Mouse (Mus musculus) thymus, adult 2 months (tissue): ENCODE data around the gene Clip4. TPM values are rescaled to one million over a fixed set of nuclear protein-coding genes. Genes with fewer than 3 reads are reported as not detected.

ENCODE experiments used
- DNase-seq: peaks from one replicate; pipeline ENCODE4 v3.0.0; 2021
- H3K27ac ChIP-seq: fragments of 200-500 bp; 2 replicates; pipeline ENCODE4 v1.5.1; 2012; ENCODE audit warnings: low read length, control low read depth; ENCODE audit not compliant: control insufficient read depth, insufficient read depth
- H3K27me3 ChIP-seq: fragments of 200-500 bp; 2 replicates; pipeline ENCODE4 v1.6.1; 2012; ENCODE audit warnings: mild to moderate bottlenecking, low read length, moderate library complexity, mixed read lengths; ENCODE audit not compliant: control insufficient read depth, insufficient read depth
- H3K36me3 ChIP-seq: fragments of 200-500 bp; 2 replicates; pipeline ENCODE4 v1.6.1; 2012; ENCODE audit warnings: mild to moderate bottlenecking, low read length, moderate library complexity; ENCODE audit not compliant: control insufficient read depth, insufficient read depth
- H3K4me1 ChIP-seq: fragments of 200-500 bp; replicated peaks from 2 replicates; pipeline ENCODE4 v1.6.1; 2012; ENCODE audit warnings: low read length; ENCODE audit not compliant: control insufficient read depth, insufficient read depth
- H3K4me3 ChIP-seq: fragments of 200-500 bp; 2 replicates; pipeline ENCODE4 v1.5.1; 2012; ENCODE audit warnings: mild to moderate bottlenecking, low read length, control low read depth, moderate library complexity; ENCODE audit not compliant: control insufficient read depth, insufficient read depth
- CTCF ChIP-seq: fragments of 200-500 bp; IDR thresholded peaks from 2 replicates; pipeline ENCODE4 v1.5.1; 2012; ENCODE audit warnings: mild to moderate bottlenecking, control low read depth, low read length, moderate library complexity, borderline replicate concordance; ENCODE audit not compliant: control insufficient read depth, poor library complexity, insufficient read depth; ENCODE audit errors: extremely low read depth
- POLR2A ChIP-seq: fragments of 200-500 bp; IDR thresholded peaks from 2 replicates; pipeline ENCODE4 v1.6.1; 2012; ENCODE audit warnings: mild to moderate bottlenecking, low read length, control low read depth, moderate library complexity; ENCODE audit not compliant: control insufficient read depth, poor library complexity, insufficient read depth; ENCODE audit errors: extremely low read depth
- WGBS: fragments of 180-500 bp; shearing (Covaris S2); methylation state at CpG from one replicate; pipeline ENCODE4 v1.1.7; 2018; 5-methylcytosine and 5-hydroxymethylcytosine counted together
- polyA plus RNA-seq: library from polyadenylated mRNA; depleted of rRNA; stranded (reverse); fragments of >200 nt; gene quantifications from 2 replicates; pipeline ENCODE4 v1.2.3, GENCODE M21; 2012

The Clip4 gene
- polyA plus RNA-seq, 1 experiment = 20.2 TPM

- Histone ChIP-seq H3K4me3 (no peak overlapping the region), H3K36me3 (no peaks in the 10 kb centered on the region), H3K4me1 (no peaks in the 10 kb centered on the region), H3K27me3 (no peaks in the 10 kb centered on the region), H3K27ac (no peak overlapping the region)
- WGBS = 77% methylated on average over 9 of the region's 9 CpGs
- TF ChIP-seq POLR2A (no peak), CTCF (no peak)
- no peak for DNase-seq
Measured at GRCm38 (mm10) chr17:71746114-71746513, 22.2 kb upstream of the Clip4 start.

GRCm38 (mm10) chr17:71747561-71747960 lies 20.7 kb upstream of the Clip4 start:
- DNase-seq = no peak
- Histone ChIP-seq H3K36me3 (no peaks in the 10 kb centered on the region), H3K4me3 (no peak overlapping the region), H3K27ac (no peak overlapping the region; the same call in 1 of the 2 replicates), H3K4me1 (no peaks in the 10 kb centered on the region), H3K27me3 (no peaks in the 10 kb centered on the region)
- no peak for TF ChIP-seq POLR2A
- TF ChIP-seq CTCF = no peak
- 93% methylated on average over 8 of the region's 8 CpGs for WGBS

- H3K27ac ChIP-seq = no peak overlapping the region
- no peaks in the 10 kb centered on the region for H3K36me3 ChIP-seq
- TF ChIP-seq POLR2A (no peak), CTCF (no peak)
- H3K27me3 ChIP-seq = no peaks in the 10 kb centered on the region
- WGBS = 90% methylated on average over 9 of the region's 9 CpGs
- no peak overlapping the region for H3K4me3 ChIP-seq
- no peak for DNase-seq
- H3K4me1 ChIP-seq = no peaks in the 10 kb centered on the region
Measured at GRCm38 (mm10) chr17:71749616-71750168, 18.6 kb upstream of the Clip4 start.

DNA sequence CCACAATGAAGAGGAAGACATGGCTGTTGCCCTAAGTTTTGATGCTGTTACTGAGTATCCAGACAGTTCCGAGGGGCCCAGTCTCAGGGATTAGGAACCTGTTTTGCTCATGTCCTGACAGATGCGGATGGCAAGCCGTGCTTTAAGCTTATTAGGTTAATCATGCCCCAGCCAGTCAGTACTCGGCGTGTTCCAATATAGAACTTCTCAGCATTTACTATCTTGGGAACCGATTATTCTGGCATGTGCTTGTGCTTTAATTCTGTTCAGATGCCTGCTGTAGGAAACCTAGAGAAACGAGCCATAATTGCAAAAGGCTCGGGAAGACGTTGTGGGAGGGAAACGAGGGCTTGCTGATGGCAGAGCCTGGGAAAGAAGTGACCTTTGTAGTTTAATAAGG lies 15.4 kb upstream of the Clip4 start, which contains the start of gene Pcare:
Gene Pcare (minus strand): TSS at position 64 of the 400 bp plus-strand sequence.
- no peak for DNase-seq
- H3K4me1 ChIP-seq = no peaks in the 10 kb centered on the region
- WGBS = 88% methylated on average over 10 of the region's 10 CpGs
- TF ChIP-seq CTCF (no peak), POLR2A (no peak)
- no peak within 1 kb of the TSS for H3K4me3 ChIP-seq
- no peaks in the 10 kb centered on the region for H3K27me3 ChIP-seq
- no peak within 1 kb of the TSS for H3K27ac ChIP-seq
- H3K36me3 ChIP-seq = no peaks in the 10 kb centered on the region

DNA sequence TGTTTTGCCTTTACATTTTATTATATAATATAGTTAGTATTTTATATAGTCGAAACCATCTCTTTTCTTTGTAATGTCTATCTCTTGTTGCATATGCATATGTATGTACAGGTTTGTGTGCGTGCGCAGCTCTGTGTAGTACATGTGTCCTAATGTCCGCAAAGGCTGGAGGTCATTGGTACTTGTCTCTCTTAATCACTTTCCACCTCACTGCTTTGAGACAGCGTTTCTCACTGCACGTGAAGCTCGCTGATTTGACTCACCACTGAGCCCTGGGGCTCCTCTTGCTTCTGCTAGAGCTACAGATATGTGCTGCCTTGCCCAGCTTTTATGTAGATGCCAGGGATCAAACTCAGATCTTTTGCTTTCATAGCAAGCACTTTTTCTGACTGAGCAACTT lies 7.7 kb upstream of the Clip4 start:
- Histone ChIP-seq H3K4me1 (no peaks in the 10 kb centered on the region), H3K36me3 (no peaks in the 10 kb centered on the region), H3K27ac (no peak overlapping the region), H3K27me3 (no peaks in the 10 kb centered on the region), H3K4me3 (no peak overlapping the region)
- DNase-seq = no peak
- WGBS = 92% methylated on average over 7 of the region's 7 CpGs
- TF ChIP-seq CTCF (no peak), POLR2A (no peak)

DNA sequence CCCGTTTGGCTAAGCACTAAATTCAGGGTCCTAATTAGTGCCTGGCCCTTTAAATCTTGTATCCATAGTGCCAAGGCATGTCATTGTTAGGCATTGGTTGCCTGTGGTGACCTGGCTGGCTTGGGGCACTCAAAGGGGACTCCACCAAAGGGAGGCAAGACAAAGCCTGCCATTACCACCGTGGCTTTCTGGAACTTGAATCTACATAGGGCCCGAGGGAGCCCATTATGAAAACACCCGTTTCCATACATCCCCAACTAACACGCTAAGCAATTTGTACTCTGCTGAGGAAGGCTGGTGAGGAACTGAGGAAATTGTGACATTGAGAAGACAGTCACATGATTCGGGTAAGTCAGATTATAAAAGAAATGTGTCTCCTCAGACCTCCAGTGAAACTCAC lies 1.3 kb downstream of the Clip4 start:
- WGBS = 70% methylated on average over 6 of the region's 6 CpGs
- Histone ChIP-seq H3K36me3 (no peaks in the 10 kb centered on the region), H3K4me3 (no peak overlapping the region), H3K27ac (no peak overlapping the region), H3K4me1 (no peaks in the 10 kb centered on the region), H3K27me3 (no peaks in the 10 kb centered on the region)
- no peak for DNase-seq
- TF ChIP-seq CTCF = no peak
- TF ChIP-seq POLR2A = no peak

DNA sequence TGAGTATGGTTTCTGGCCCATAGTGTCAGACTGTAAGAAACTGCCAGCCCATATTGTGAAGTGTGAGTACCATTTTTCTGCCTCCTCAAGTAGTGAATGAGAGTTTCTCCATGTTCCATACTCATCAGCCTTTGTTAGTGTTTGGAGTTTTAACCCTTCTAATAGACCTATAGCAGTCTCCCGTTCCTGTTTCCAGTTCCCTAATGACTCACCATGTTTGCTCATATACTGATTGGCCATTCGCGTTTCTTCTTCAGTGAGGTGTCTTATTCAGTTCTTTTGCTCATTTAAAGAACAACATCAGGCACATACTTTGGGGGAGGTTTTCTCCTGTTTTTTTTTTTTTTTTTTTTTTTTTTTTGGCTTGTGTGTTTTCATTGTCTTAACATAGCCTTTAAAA lies 2.4 kb downstream of the Clip4 start:
- Histone ChIP-seq H3K27me3 (no peaks in the 10 kb centered on the region), H3K36me3 (no peaks in the 10 kb centered on the region), H3K27ac (no peak overlapping the region), H3K4me1 (no peaks in the 10 kb centered on the region), H3K4me3 (no peak overlapping the region)
- no peak for TF ChIP-seq CTCF
- no peak for TF ChIP-seq POLR2A
- no peak for DNase-seq
- 92% methylated on average over 3 of the region's 3 CpGs for WGBS
